Mouse (Mus musculus): ENCODE data around the gene Pgf. TPM values are rescaled to one million over a fixed set of nuclear protein-coding genes. Genes with fewer than 3 reads are reported as not detected.

The Pgf gene
- total RNA-seq, 2 experiments from 2014 or later = 4.2 to 4.5 TPM

DNA sequence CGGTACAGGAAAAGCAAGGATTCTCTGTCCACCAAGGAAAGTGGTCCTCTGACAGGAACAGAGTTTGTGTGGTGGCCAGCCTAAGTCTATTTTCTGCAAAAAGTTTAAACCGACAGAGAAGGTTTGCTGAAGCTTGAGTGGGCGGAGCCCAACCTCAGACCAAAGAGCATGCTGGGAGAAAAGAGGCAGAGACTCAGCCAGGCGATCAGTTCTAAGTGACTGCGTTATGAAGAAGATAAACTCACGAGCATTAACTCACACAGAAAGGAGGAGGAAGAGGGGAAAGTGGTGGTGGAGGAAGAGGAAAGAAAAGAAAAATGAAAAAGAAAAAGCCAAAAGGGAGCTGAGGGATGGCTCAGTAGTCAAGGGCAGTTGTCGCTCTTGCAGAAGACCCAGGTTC, 12.7 kb upstream of the Pgf start:
- no peak for DNase-seq

DNA sequence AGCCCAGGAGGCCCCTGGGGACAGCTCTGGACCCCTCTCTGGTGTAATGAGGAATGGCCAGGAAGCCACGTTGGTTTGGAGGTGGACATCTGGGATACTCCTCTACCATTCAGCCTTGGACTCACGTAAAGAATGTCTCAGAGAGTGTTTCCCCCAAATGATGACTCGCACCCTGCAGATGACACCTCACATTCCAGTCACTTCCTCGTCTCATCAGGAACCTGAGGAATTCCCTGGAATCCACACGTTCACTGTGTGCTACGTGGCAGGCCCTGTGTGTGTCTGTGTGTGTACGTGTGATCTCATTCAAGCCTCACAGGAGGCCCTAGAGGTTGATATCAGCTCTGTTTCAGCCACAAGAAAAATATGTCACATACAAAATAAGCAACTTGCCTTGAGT, 8.8 kb upstream of the Pgf start:
- no peak for DNase-seq

DNA sequence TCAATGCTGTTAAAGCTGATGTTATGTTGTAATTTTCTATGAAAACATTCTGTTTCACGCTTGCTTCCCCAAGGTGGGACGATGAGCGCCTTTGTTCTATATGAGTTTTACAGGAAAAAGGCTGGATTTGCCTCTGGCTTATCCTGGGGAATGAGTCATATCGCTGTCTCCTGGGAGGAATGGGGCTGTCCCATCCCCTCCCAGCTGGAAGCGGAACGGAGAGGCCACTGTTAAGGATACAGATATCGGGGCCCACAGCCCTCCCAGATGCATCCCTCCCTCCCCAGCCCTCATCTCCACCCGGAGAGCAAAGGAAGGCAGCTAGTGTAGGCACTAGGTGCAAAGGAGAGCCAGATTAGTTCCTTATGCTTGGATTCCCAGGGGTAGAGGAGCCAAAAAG, 8.2 kb upstream of the Pgf start:
- no peak for DNase-seq

DNA sequence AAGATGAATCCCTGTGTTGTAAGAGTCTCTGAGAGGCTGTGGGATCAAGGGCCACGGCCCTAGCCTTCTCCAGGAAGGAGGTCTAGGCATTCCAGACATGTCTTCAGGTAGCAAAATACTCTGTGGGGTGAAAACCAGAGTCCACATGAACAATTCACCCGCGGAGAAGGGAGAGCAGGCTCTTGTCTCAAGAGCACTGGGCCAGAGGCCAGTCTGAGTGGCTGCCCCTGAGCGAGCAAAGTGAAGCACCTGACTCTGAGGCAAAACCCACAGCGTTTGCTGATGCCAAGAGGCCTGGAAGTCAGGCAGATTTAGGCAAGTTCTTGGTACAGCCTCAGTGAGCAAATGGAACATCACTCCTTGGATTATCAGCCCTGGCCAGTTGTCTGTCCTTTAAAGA, 6.5 kb upstream of the Pgf start:
- no peak for DNase-seq

DNA sequence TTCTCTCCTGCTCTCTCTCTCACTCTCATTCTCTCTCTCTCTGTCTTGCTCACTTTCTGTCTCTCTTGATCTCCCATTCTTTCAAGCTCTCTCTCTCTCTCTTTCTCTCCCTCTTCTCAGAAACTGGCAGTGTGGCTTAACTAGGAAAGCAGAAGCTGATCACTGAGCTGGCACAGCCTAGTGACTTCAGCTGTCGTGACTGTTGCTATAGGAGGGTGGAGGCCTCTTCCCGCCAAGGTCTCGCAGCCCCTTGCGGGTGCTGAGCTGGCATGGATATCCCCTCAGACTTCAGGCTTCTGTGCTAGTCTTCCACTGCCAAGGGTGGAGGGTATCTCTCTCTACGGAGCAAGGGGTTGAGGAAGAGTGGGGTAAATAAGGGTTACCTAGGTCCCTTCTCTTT, 5.3 kb upstream of the Pgf start:
- no peak for DNase-seq

DNA sequence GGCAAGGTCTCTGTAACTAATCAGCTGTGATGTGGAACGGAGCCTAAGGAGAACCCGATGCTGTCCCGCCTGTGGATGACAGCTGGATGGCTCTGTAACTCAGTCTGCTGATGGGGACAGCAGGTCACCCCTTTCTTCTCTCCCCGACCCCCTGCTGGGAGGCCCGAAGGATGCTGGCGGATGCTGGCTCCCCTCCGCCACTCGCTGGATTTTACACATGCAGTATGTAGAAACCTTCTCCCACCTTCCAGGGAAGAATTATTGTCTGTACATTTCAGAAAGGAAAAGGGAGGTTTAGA, 4.7 kb upstream of the Pgf start:
- no peak for DNase-seq

DNA sequence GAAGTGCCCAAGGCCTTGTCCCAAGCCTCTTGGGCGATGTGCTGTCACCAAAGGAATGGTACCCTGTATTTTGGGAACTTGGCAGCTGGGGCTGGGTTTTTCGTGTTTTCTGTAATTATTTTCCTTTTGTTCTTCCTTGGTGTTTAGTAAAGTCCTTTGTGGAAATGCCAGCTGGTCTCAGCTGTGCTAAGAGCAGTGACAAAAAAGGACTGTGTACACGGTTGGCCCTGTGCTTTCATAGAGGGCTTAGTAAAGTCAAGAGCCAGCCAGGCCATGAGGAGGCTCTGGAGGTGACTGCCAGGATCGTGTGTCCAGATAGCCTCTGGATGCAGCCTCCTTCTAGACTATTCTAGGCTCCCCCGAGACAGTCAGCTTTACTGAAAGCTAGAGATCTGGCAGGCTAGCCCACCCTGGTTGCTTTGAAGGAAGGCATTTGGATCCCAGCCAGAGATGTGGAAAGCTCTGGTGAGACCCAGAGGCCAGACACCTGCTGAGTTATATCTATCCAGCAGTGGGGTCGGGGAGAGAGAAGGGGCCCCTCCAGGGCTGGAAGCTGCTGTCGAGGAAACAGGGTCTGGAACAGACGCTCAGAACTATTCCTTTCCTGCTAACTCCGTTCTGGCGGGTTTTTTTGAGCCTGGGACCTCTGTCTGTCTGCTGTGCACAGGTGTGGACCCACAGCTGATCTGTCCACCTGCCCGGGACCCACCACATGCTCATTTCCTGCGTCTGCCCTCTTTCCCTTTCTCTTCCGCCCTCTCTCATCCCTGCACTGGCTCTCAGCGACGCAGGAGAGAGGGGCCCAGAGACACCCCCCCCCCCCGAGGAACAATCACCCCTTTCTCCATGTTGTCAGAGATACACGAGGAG, 4.1 kb upstream of the Pgf start:
- no peak for DNase-seq

DNA sequence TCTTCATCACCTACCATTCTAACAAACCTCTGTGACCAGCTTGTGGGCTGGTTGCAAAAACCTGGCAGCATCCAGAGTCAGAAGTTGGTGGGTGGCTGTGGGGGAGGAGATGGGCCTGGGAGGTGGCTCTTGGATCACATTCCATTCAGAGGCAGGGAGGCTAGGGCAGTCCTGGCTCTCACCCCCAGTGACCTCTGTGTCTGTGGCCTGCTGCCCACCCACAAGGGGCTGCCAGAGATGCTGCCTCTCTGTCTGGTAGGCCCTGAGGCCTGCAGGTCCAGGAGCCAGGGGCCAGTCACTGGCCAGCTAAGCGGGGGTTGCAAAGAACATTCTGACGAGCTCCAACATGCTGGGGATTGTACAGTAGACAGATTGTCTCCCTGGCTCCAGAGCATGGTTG, 704 bp upstream of the Pgf start:
- no peak for DNase-seq

DNA sequence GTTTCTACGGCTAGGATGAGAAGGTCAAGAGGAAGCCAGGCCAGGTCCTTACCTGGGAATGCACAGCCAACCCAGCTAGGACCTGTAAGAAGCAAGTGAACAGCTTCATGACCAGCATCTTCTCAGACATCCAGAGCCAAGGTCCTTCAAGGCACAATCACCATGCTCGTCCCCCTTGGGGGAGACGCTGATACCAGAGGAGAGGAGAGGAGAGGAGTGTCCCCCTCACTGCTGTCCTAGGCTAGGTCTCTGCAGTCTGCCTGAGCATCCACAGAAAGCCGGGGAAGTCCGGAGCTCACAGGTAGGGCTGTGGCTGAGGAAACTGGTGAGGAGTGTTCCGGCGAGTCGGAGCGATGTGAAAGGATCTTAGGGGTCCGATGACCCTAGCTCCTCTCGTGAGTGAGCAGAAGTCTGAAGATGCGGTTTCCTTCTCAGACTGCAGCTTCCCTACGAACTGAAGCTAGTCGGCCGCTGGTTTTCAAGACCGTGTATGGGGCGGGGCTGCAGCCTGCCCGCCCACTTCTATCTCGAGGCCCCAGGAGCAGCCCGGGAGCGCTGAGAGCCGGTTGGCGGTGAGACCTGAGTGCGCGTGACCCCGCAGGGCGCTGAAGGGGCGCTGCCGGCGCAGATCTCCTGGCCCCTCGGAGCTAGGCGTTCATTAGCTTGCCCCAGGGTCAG, 605 bp downstream of the Pgf start:
- no peak for DNase-seq

DNA sequence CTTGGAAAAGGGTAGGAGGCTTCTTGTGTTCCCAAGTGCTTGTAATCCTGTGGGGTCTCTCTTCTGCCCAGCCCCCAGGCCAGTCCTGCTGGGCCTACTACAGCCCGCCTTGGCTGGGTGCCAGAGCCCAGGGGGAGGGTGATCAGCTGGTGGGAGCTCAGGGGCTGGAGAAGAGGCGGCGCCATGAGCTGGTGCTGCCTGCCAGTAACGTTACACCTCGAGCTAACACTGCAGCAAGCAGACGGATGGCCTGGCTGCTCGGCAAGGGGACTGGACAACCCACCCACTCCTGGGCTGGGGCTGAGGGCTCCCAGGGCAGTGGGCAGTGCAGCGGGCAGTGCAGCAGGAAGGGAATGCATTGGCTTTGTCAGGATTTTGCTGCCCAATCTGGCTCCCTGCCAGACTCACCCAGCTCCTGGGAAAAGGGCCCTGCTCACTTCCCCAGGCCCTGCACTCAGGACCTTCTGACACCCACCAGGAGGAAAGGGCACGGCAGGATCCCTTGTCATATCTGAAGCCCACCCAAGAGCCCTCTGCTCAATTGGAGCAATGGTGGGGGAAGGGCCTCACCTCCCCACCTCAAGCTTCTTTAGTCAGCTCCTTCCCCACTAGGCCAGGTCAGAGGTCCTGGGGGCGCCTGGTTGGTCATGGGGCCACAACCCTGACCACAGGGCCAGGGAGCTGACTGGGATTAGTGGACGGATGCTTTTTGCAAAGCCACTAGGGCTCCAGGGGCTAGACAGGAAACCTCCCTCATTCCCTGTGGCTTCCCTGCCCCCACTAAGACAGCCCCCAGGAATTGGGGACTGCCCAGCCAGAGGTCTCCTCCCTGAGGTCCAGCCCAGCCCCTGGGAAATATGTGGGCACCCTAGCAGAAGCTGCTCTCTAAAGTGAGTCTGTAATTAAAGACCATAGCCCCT, 1.4 kb downstream of the Pgf start:
- no peak for DNase-seq

DNA sequence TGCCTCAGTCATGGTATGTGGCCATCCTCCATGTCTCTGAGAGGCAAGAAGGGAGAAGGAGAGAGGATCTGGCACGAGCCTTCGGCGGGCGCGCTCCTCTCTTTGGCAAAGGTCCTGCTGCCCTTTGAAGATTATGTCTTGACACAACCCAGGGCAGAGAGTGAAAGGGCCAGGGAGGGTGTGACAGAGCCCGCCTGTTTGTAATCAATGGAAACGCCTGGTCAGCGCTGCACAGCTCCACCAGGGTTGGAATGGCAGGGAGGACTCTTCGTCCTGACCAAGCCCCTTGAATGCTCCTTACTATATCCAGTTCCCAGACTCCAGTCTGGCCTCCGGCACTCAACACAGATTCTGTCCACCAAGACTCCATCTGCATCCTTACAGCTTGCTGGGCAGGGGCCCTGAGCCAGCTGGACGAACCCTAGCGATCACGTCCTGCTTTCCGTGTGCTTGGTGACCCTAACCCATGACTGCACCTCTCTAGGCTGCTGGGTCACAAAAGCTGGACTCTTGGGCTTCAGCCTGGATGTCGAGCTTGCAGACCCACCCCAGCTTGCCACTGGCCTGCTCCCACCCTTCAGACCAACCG, 2.4 kb downstream of the Pgf start:
- no peak for DNase-seq

DNA sequence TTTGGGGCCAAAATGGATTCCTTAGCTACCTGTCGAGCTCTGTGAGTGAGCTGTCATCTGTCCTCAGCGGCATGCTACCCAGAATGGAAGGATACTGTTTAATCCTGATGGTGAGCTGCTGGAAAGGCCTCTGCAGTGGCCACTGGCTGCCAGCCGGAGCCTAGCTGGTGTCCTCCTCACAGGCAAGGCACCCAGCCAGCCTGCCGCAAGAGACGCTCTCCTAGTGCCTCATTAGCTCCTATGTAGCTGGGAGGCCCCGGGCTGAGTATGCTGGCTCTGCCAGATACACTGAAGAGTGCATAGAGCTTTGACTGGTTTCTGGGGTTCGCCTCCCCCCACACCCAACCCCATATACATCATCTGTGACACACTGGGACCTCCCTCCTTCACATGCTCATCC, 3.6 kb downstream of the Pgf start:
- no peak for DNase-seq

DNA sequence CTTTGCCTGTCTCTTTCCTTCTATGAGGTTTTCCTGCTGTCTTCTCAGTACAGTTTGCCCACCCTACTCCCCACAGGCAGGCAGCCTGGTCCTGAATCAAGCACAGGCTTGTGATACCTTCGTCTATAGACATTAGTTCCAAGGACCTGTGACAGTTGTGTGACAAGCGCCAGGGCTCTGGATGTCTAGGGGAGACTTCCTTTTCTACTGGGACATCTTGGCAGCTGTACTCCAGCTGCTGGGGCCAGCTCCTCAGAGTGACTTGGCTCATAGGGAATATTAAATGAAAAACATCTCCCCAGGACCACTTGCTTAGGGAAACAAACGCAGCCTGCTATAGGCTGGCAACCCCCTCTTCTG, 6.7 kb downstream of the Pgf start:
- no peak for DNase-seq

DNA sequence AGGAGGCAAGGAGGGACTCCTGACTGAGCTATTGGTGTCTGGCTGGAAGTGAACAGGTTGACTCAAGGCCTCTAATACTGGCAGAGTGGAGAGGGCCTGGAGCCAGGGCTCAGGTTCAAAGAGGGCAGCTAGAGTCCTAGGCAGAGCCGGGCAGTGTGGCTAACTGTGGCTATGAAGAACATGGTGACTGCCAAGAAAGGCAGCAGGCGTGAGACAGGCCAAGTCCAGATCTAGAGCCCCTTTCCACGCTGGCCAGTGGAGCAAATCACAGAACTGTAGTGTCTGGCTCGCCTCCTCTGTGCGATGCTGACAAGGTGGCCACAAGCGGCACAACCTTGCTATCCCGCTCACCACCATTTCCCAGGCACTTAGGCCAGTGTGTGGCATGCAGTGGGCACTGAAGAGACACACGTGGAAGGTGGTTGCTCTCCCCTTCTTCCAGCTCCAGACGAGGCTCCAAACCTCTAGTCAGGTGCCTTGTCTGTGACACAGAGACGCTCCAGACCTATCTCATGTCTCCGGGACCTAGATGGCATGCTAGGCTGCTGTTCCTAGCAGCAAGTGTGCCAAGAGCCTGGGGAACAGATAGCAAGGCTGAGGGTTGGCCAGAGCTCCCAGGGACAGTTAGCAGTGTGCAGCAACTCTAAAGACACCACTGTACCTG, 7.2 kb downstream of the Pgf start:
- DNase-seq = peak in 1 of 2 experiments; percentile 48

DNA sequence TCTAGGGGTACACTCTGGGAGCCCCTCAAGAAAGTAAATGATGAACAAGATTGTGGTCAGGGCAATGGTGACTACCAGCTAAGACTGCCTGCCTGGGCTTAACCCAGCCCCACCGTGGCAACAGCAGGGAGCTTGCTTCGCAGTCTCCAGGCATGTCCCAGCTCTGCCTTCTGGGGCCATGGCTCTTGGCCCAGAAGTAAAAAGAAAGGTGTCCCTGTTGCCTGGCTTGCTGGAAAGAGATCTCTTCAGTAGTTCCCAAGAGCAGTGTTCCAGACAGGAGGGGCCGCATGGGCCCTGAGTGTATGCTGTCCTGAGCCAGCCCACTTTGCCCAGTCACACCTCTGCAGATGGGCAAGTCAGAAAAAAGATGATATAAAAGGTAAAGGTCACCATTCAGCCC, 7.7 kb downstream of the Pgf start:
- no peak for DNase-seq

DNA sequence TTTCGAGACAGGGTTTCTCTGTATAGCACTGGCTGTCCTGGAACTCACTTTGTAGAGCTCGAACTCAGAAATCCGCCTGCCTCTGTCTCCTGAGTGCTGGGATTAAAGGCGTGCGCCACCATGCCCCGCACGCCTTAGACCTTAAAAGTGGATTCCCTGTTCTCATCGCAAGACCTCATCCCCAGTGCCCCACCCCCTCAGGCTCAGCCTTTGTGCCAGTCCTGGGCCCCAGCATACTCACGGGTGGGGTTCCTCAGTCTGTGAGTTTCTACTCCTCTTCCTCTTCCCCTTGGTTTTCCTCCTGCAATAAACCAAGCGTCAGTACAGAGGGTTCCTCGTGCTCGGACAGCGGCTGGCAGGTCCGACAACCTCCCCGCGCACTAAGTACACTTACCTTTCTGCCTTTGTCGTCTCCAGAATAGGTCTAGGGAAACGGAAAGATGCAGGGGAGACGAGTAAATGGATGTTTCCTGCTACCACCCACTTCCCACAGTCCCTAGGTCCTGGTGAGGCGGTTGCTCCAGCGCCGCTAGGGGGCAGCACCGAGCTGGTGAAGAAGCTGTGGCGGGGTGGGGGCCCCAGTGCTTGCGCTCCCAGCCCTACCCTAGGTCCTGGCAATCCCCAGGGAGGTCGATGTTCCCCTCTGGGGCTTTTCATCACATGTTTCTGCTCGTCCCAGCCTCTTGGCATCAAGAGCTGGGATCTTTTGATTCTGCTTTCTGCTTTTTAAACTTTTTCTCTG, 8.3 kb downstream of the Pgf start:
- DNase-seq = peak; percentile 79 to 85

DNA sequence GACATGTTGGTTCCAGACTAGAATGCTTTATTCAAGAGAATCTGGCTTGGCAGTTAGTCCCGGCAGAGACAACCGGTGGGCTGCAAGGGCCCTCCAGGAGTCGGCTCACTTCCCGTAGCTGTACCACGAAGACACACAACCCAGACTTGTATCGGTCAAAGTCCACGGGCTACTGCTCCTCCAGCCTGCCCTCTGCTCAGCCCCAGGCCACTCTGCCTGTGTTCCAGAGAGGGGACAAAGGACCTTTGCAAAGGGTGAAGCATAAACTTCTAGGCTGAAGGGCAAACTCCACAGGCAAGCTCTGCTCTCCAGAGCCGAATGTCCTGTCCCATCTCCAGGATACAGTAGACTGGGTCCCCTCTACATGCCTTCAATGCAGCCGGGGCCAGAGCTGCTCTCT, 11.0 kb downstream of the Pgf start:
- DNase-seq = no peak

DNA sequence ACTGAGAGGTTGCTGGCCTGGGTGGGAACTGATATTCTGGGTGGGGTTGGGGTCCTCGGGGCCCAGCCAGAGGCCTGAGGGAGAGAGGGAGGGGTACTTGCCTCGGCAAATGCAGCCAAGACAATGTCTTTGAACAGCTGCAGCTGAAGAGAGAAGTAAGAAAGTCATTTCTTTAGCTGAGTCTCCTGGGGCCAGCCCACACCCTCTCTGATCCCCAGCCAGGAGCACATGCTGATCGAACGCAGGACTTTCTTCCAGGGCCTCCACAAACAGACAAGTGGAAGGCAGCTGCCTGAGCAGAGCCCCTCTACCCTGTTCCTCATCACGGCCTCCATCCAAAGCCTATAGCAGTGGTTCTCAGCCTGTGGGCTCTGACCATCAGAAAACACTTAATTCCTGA, 12.6 kb downstream of the Pgf start:
- DNase-seq = no peak

DNA sequence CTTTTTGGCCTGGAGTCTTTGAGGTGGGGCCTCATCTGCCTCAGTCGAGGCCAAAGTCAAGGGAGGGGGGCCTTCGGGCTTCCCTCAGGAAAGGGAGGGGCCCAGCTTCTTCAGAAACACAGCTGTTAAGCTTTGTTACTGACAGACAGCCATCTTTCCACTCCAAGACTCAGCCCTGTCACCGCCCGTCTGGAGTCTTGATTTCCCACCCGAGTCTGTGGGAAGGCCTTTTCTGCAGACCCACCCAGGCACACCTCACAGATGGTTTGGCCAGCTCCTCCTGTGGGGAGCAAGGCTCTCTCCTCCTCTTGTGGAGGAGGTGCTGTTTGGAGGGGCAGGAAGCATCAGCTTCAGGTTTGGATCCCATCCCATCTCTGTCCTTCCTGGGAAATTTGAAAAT, 18.0 kb downstream of the Pgf start:
- DNase-seq = no peak

DNA sequence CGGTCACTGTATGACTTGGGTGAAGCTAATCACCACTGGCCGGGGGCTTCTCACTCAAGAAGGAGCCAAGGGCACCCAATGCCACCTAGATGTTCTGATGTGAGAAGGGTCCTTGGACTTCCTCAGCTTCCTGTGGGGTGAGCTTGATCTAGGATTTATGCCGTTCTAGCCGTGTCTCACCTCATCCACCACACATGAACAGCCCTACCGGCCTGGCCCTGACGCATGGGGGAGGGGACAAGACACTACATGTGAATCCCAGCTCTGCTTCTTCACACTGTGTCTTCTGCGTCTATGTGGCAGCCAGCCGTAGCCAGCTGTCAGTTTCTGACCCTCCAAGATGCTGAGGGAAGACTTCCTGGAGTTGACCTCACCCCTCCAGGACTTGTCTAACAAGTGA, 18.8 kb downstream of the Pgf start:
- DNase-seq = no peak

DNA sequence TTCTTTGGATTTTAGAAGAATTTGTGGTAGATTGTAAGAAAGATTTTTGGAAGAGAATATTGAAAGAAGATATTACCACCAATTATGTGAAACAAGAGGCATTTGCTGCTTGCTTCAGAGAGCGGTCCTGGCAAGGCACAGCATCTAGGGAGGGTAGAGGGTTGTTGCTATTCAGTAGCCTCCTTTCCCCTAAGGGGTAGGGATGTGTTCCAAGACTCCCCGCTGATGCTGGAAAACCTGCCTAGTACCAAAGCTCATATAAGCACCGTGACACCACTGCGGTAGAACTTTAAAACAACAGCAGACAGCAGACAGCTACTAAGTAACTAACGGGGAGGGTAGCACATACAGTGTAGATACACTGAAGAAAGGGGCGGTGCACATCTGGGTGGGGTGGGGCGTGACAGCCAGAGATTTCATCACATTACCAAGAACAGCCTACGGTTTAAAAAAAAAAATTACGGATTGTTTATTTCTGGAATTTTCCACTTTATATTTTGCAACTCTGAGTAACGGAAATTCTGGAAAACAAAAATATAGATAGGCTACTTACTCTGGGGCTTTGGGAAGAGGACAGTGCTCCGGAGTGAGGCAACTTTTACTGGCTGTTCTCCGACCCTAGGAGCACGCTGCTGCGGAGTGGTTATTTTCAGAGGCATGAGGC, 19.7 kb downstream of the Pgf start:
- DNase-seq = no peak
